Mouse (Mus musculus): Measurements from ENCODE around the gene Pcyt1a. TPM values are rescaled to one million over a fixed set of nuclear protein-coding genes. Genes with fewer than 3 reads are reported as not detected.

Pcyt1a gene
- total RNA-seq (2023): 100 to 1,000 TPM; 106 to 112 TPM

DNA sequence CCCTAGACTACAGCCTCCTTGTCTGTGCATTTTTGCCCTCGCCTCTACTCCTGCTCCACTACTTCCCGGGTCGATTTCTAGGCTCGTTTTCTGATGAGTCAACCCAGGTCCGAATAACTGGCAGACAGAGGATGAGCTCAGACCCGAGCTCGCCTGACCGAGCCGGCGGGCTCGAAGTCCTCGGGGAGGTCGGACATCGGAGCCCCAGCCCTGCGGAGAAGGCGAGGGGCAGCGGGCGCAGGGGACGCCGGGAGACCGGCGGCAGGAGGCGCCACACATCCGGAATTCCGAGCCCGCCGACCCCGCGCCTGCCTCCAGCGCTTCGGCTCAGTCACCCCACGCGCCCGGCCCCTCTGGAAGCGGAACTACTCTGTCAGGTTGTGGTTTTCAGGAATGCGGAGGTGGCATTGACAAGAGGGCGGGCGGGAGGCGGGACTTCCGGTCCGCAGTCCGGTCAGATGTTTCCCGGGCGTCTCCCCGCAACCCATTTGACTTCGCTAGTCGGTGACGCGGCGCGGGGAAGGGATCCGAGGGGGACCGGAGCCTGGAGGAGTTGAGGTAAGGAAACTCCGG, at the start of gene Pcyt1a:
TSS of gene Pcyt1a (plus strand) at position 448 of the 573 bp plus-strand sequence.

DNA sequence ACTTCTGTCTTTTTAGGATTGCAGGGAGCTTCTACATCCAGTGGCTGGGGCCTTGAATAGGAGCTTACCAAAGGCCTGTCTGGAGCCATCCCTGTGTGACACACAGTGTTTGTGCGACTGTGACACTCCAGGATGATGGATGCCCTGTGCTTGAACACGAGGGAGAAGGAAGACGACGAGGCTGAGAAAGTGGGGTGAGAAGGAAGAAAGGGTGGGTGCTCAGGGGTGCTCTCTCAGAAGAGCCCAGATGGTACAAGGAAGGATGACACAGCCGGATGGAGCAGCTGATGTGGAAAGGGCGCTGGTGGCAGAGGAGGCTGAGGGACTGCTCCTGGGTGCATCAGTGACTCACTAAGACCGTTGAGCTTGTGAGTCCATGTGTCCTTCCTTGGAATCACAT, 30.5 kb upstream of the Pcyt1a start, which contains the start of gene Tm4sf19:
TSS of gene Tm4sf19 (plus strand) at position 240 of the 400 bp plus-strand sequence.

DNA sequence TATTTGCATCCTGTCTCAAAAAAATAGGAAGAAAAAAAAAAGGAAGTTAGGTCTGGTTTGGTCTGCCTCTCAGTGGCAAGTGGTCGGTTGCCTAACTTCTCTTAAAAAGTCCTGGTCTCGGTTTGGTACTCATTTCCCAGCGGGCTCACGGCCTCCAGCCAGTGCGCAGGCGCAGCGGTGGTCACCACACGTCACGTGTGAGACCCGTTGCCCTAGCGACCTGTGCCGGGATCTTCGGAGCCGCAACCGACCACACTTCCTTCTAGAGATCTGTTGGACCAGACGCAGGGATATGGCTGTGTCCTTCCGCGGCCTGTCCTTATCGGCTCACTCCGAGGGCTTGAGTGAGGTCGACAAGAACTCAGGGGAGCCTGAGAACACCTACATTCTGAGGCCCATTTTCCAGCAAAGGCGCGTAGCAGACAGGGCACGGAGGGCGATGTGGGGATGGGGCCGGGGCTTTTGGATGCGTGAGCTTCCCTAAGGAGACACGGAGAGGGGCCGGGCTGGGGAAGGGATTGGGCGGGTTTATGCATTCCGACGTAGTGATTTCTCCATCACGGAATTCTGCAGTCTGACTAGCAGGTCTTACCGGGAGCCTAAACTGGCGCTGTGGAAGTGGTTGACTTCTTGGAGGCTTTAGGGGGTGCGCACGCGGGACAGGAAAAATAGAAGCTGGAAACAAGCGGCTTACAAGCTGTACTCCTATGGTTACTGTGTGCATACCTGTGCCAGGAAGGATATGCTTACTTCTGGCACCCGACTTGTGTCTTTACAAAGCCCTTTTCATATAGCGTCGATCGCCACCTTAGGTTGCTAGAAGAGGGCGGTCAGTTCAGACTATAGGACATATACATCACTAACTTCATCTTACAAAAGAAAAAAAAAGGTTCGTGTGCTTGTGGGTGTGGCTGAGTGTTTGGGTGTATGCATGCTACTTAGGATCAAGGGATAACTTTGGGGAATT, 10.9 kb upstream of the Pcyt1a start, which contains the start of gene Tctex1d2:
TSS of gene Tctex1d2 (plus strand) at position 186 of the 967 bp plus-strand sequence.

DNA sequence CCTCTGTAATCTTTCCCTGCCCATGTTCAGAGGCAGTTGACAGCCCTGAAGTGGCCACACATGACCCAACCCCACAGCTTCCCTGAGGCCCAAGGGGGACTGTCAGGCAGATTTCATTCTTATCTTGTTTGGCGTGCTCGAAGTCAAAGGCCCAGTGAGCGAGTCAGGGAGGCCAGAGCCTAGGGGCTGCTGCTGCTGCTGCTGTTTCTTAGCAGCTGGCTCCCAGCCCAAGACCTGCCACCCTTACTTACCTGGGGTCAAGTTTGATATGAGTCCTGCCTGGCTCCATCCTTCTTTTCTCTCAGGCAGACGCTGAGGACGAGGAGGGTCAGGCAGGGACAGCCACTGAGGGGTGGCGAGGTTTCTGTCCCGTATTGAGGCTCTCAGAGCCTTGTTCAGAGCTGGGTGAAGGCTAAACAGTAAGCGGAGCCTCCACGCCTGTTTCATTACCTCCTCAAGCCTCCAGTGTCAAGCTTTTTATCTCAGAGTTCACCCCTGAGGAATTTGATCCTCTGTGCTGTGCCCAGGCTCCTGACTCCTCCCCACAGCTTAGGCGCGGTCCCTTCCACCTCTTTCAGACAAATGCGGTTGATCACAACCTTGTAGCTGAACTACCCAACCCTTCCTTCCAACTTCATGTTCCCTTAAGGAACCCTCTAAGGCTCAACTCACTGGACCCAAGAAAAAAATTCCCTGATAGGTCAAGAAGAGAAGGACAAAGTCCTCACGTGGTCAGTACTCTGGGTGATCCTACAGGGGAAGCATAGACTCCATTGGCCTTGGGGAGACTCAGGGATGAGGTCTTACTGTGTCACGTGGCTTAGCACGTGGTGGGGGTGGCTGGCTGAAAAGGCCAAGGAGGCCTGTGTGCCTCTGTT, 56.8 kb downstream of the Pcyt1a start, which contains the start of gene Slc51a:
TSS of gene Slc51a (minus strand) at position 646 of the 878 bp plus-strand sequence.

DNA sequence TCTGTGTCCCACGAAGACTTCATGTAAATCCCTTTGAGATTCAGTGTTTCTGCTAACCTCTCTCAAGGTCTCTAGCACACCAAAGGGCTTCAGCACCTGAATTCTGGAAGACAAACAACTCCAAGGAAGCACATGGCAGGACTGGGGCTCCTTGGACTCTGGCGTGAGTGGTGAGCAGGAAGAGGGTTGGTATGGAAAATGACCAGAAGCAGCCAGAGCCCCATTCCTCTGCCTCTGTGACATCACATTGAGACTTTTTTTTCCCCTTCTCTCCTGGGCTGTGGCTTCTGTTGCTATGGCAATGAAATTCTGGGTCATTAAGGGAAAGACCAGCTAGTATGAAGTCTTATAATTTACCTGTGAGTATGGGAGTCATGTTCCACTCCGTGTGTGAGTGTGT, 65.2 kb downstream of the Pcyt1a start, which contains the start of gene Zdhhc19:
TSS of gene Zdhhc19 (plus strand) at position 301 of the 400 bp plus-strand sequence.

Other genes with a start within 250 kb of the Pcyt1a start
- gene Fbxo45, start 183.8 kb upstream of the Pcyt1a start, total RNA-seq (2023): 1 to 10 TPM; 9.2 to 9.4 TPM
- 10 to 100 TPM; 11.5 to 11.9 TPM for gene Wdr53, start 183.7 kb upstream of the Pcyt1a start, total RNA-seq (2023)
- gene Smco1, start 159.5 kb upstream of the Pcyt1a start, total RNA-seq (2023): under 1 TPM; 0.35 to 0.58 TPM
- gene Rnf168, start 153.5 kb upstream of the Pcyt1a start, total RNA-seq (2023): 10 to 100 TPM; 16.5 to 20.2 TPM
- 10 to 100 TPM; 42.0 to 45.8 TPM for gene Ubxn7, start 98.7 kb upstream of the Pcyt1a start, total RNA-seq (2023)
- not detected for gene Tm4sf19, start 30.4 kb upstream of the Pcyt1a start, total RNA-seq (2023)
- gene Tctex1d2, start 11.2 kb upstream of the Pcyt1a start, total RNA-seq (2023): 10 to 100 TPM; 14.4 to 16.4 TPM
- gene Slc51a, start 57.0 kb downstream of the Pcyt1a start, total RNA-seq (2023): not detected
- not detected for gene Zdhhc19, start 65.3 kb downstream of the Pcyt1a start, total RNA-seq (2023)
- gene Tfrc, start 178.0 kb downstream of the Pcyt1a start, total RNA-seq (2023): 10 to 100 TPM; 33.8 to 49.6 TPM
- gene Tnk2, start 213.0 kb downstream of the Pcyt1a start, total RNA-seq (2023): 10 to 100 TPM; 18.6 to 27.6 TPM

Measured in neutrophil, adult 59 days (primary cell).